Mouse (Mus musculus): ENCODE data around the gene Fsd2. TPM values are rescaled to one million over a fixed set of nuclear protein-coding genes. Genes with fewer than 3 reads are reported as not detected.

The Fsd2 gene
- polyA plus RNA-seq, 1 experiment from 2014 or later: 0.59 TPM

DNA sequence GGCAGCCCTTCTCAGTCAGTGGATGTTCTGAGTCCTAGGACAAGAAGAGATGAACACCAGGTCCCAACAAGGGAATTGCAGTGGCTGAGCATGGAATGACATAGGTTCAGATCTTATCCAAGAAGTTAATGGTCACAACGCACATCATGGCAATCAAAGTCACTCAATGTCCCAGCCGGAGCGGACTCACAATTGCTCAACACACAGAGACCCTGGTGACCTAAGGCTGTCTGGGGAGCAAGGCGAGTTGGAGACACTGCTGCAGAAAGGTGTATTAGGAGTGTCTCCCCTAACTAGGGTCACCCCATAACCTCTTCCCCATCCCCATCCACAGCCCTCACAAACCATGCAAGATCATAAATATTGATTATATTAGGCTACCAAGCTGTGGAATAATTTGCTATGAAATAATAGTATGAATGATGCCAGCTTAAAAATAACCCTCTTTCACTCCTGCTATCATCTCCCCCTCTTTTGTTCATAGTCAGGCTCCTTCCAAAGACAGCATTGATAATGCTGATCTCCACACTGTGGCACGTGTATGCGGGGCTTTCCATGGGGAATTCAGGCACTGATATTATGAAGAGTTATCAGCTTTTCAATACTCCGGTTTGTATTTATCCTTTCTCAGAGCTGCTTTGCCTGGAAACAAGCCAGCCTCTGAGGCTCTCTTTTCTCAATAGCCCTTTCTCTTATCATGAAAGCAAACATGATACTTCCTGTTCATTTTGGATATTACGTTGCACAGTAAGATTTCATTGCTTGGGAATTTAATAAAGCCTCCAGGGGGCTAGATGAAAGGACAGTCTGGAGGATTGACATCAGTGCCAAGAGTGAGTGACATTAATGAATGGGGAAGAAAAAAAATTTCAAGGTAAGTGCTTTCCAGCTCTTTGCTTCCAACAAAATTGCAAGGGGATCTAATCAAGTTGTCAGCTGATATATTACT is 6.4 kb downstream of the Fsd2 start:
- 57% methylated on average over 8 of the region's 8 CpGs for WGBS (ENCODE audit: insufficient replicate concordance)
- no peak overlapping the region for H3K4me2 ChIP-seq (ENCODE audit: low read depth, low read length)
- H3K9ac ChIP-seq (ENCODE audit: low read depth, low read length): no peak overlapping the region
- H3K4me1 ChIP-seq (ENCODE audit: control insufficient read depth, low read depth, low read length): no peaks in the 10 kb centered on the region
- H3K27ac ChIP-seq (ENCODE audit: low read length): no peak overlapping the region
- ATAC-seq (ENCODE audit: low read depth): no peak
- no peaks in the 10 kb centered on the region for H3K9me3 ChIP-seq (replicated peaks; ENCODE audit: control insufficient read depth, low read length)
- H3K36me3 ChIP-seq (ENCODE audit: control insufficient read depth, insufficient read depth): no peaks in the 10 kb centered on the region
- H3K27me3 ChIP-seq (ENCODE audit: control insufficient read depth, insufficient read depth, low read depth, low read length): no peaks in the 10 kb centered on the region
- no peak overlapping the region for H3K4me3 ChIP-seq (ENCODE audit: low read depth, low read length)

GRCm38 (mm10) chr7:81559231-81559980 is 7.3 kb downstream of the Fsd2 start:
- WGBS (ENCODE audit: insufficient replicate concordance): 70% methylated on average over 14 of the region's 14 CpGs
- H3K4me2 ChIP-seq (ENCODE audit: low read depth, low read length): no peak overlapping the region
- no peaks in the 10 kb centered on the region for H3K36me3 ChIP-seq (ENCODE audit: control insufficient read depth, insufficient read depth)
- H3K27me3 ChIP-seq (ENCODE audit: control insufficient read depth, insufficient read depth, low read depth, low read length): no peaks in the 10 kb centered on the region
- no peak overlapping the region for H3K4me3 ChIP-seq (ENCODE audit: low read depth, low read length)
- no peaks in the 10 kb centered on the region for H3K9me3 ChIP-seq (replicated peaks; ENCODE audit: control insufficient read depth, low read length)
- no peak for ATAC-seq (ENCODE audit: low read depth)
- no peak overlapping the region for H3K9ac ChIP-seq (ENCODE audit: low read depth, low read length)
- no peaks in the 10 kb centered on the region for H3K4me1 ChIP-seq (ENCODE audit: control insufficient read depth, low read depth, low read length)
- no peak overlapping the region for H3K27ac ChIP-seq (ENCODE audit: low read length)

DNA sequence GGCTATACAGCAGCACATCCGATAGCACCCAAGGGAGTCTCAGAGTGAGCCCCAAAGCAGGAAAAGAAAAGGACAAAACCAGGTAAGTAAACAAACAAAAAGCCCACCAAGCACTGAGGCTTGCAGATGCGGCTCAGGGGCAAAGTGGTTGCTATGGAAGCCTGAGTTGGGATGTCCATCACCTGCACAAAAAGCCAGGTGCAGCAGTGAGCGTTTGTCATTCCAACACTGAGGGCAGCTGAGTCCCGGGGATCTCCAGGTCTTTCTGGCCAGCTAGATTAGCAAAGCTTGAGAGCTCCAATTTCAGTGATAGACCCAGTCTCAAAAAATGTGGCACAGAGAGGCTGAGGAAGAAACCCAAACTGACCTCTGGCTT is 8.8 kb downstream of the Fsd2 start:
- no peak for ATAC-seq (ENCODE audit: low read depth)

DNA sequence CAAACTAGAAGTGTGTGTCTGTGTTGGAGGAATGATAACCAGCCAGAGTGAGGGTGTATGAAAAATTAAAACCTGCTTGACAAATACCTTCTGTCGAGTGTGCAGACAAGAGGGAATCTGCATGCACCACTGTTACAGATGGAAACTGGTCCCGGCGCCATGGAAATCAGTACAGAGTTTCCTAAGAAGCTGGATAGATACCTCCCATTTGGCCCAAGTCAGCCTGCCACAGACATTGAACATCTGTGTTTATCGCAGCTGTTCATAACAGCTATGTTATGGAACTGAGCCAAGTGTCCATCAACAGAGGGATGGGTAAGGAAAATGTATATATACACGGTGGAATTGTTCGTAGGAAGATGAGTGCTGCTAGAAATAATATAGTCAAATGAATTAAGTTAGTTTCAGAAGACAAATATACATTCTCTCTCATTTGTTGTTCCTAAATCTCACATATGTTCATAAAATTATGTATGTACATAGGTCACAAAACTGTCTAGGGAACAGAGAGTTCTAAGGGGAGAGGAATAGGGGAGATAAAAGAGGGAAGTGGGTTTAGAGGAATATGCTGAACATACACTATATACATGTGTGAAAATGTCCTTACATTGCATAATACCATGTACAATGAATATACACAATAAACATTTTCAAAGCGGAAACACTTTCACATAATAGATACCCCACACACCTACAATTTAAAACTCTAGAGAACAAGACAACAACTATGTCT is 9.3 kb downstream of the Fsd2 start:
- Histone ChIP-seq H3K9me3 (replicated peaks; ENCODE audit: control insufficient read depth, low read length) (no peaks in the 10 kb centered on the region), H3K27me3 (ENCODE audit: control insufficient read depth, insufficient read depth, low read depth, low read length) (no peaks in the 10 kb centered on the region), H3K4me1 (ENCODE audit: control insufficient read depth, low read depth, low read length) (no peaks in the 10 kb centered on the region), H3K9ac (ENCODE audit: low read depth, low read length) (no peak overlapping the region), H3K4me2 (ENCODE audit: low read depth, low read length) (no peak overlapping the region), H3K4me3 (ENCODE audit: low read depth, low read length) (no peak overlapping the region), H3K27ac (ENCODE audit: low read length) (no peak overlapping the region), H3K36me3 (ENCODE audit: control insufficient read depth, insufficient read depth) (no peaks in the 10 kb centered on the region)
- ATAC-seq (ENCODE audit: low read depth): no peak
- WGBS (ENCODE audit: insufficient replicate concordance): 63% methylated on average over 7 of the region's 7 CpGs

More for the DNA sequence above, 8.8 kb downstream of the Fsd2 start:
- Histone ChIP-seq H3K4me2 (ENCODE audit: low read depth, low read length) (no peak overlapping the region), H3K9me3 (replicated peaks; ENCODE audit: control insufficient read depth, low read length) (no peaks in the 10 kb centered on the region), H3K9ac (ENCODE audit: low read depth, low read length) (no peak overlapping the region), H3K27ac (ENCODE audit: low read length) (no peak overlapping the region), H3K27me3 (ENCODE audit: control insufficient read depth, insufficient read depth, low read depth, low read length) (no peaks in the 10 kb centered on the region), H3K4me1 (ENCODE audit: control insufficient read depth, low read depth, low read length) (no peaks in the 10 kb centered on the region), H3K36me3 (ENCODE audit: control insufficient read depth, insufficient read depth) (no peaks in the 10 kb centered on the region), H3K4me3 (ENCODE audit: low read depth, low read length) (no peak overlapping the region)
- WGBS (ENCODE audit: insufficient replicate concordance): 55% methylated on average over 4 of the region's 4 CpGs

- H3K4me1 ChIP-seq (ENCODE audit: control insufficient read depth, low read depth, low read length): no peaks in the 10 kb centered on the region
- WGBS (ENCODE audit: insufficient replicate concordance): 72% methylated on average over 4 of the region's 4 CpGs
Measured at GRCm38 (mm10) chr7:81556839-81557238, 9.9 kb downstream of the Fsd2 start.

GRCm38 (mm10) chr7:81554369-81554768 is 12.4 kb downstream of the Fsd2 start:
- H3K27me3 ChIP-seq (ENCODE audit: control insufficient read depth, insufficient read depth, low read depth, low read length): no peaks in the 10 kb centered on the region
- H3K36me3 ChIP-seq (ENCODE audit: control insufficient read depth, insufficient read depth): no peaks in the 10 kb centered on the region
- no peak overlapping the region for H3K9ac ChIP-seq (ENCODE audit: low read depth, low read length)
- no peak overlapping the region for H3K4me3 ChIP-seq (ENCODE audit: low read depth, low read length)
- WGBS (ENCODE audit: insufficient replicate concordance): 59% methylated on average over 2 of the region's 2 CpGs
- no peaks in the 10 kb centered on the region for H3K4me1 ChIP-seq (ENCODE audit: control insufficient read depth, low read depth, low read length)
- ATAC-seq (ENCODE audit: low read depth): no peak
- H3K4me2 ChIP-seq (ENCODE audit: low read depth, low read length): no peak overlapping the region
- no peaks in the 10 kb centered on the region for H3K9me3 ChIP-seq (replicated peaks; ENCODE audit: control insufficient read depth, low read length)
- no peak overlapping the region for H3K27ac ChIP-seq (ENCODE audit: low read length)

More at GRCm38 (mm10) chr7:81556839-81557238, 9.9 kb downstream of the Fsd2 start:
- Histone ChIP-seq H3K9ac (ENCODE audit: low read depth, low read length) (no peak overlapping the region), H3K27me3 (ENCODE audit: control insufficient read depth, insufficient read depth, low read depth, low read length) (no peaks in the 10 kb centered on the region), H3K9me3 (replicated peaks; ENCODE audit: control insufficient read depth, low read length) (no peaks in the 10 kb centered on the region), H3K4me3 (ENCODE audit: low read depth, low read length) (no peak overlapping the region), H3K4me2 (ENCODE audit: low read depth, low read length) (no peak overlapping the region), H3K36me3 (ENCODE audit: control insufficient read depth, insufficient read depth) (no peaks in the 10 kb centered on the region), H3K27ac (ENCODE audit: low read length) (no peak overlapping the region)
- no peak for ATAC-seq (ENCODE audit: low read depth)

GRCm38 (mm10) chr7:81553589-81553988 is 13.2 kb downstream of the Fsd2 start:
- ATAC-seq (ENCODE audit: low read depth): no peak
- Histone ChIP-seq H3K4me2 (ENCODE audit: low read depth, low read length) (no peak overlapping the region), H3K9ac (ENCODE audit: low read depth, low read length) (no peak overlapping the region), H3K27me3 (ENCODE audit: control insufficient read depth, insufficient read depth, low read depth, low read length) (no peaks in the 10 kb centered on the region), H3K4me1 (ENCODE audit: control insufficient read depth, low read depth, low read length) (no peaks in the 10 kb centered on the region), H3K36me3 (ENCODE audit: control insufficient read depth, insufficient read depth) (no peaks in the 10 kb centered on the region), H3K27ac (ENCODE audit: low read length) (no peak overlapping the region), H3K9me3 (replicated peaks; ENCODE audit: control insufficient read depth, low read length) (no peaks in the 10 kb centered on the region), H3K4me3 (ENCODE audit: low read depth, low read length) (no peak overlapping the region)
- 49% methylated on average over 4 of the region's 4 CpGs for WGBS (ENCODE audit: insufficient replicate concordance)

DNA sequence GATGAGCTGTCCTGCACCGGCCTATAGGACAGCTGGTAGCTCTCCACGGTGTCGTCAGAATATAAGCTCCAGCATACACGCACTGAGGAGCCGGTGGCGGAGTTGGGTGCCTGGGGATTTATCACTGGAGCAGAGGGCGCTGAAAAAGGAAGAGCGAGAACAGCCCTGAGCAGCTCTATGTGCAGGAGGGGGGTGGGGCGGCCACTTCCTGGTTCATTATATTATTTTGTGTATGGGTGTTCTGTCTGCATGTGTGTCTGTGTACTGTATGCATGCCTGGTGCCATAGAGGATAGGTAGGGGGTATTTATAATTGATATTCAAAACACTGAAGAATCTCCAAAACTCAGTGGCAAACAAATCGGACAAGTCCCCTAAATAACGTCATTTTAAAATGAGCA is 17.9 kb downstream of the Fsd2 start:
- Histone ChIP-seq H3K4me2 (ENCODE audit: low read depth, low read length) (no peak overlapping the region), H3K9me3 (replicated peaks; ENCODE audit: control insufficient read depth, low read length) (no peaks in the 10 kb centered on the region), H3K4me1 (ENCODE audit: control insufficient read depth, low read depth, low read length) (no peaks in the 10 kb centered on the region), H3K36me3 (ENCODE audit: control insufficient read depth, insufficient read depth) (no peaks in the 10 kb centered on the region), H3K27ac (ENCODE audit: low read length) (no peak overlapping the region), H3K4me3 (ENCODE audit: low read depth, low read length) (no peak overlapping the region), H3K9ac (ENCODE audit: low read depth, low read length) (no peak overlapping the region), H3K27me3 (ENCODE audit: control insufficient read depth, insufficient read depth, low read depth, low read length) (no peaks in the 10 kb centered on the region)
- 54% methylated on average over 11 of the region's 11 CpGs for WGBS (ENCODE audit: insufficient replicate concordance)
- no peak for ATAC-seq (ENCODE audit: low read depth)
